Mouse (Mus musculus) forebrain, embryonic 12.5 days (tissue): ENCODE results near the gene Atp6ap1l. TPM values are rescaled to one million over a fixed set of nuclear protein-coding genes. Genes with fewer than 3 reads are reported as not detected.

Experiments
- polyA plus RNA-seq: library from polyadenylated mRNA; unstranded; fragments of >200 nt; fragmentation: Nextera tagmentation; extraction: Ambion mirVana; gene quantifications from 2 replicates; pipeline ENCODE4 v1.2.1, GENCODE M21; 2016

Gene Atp6ap1l
- polyA plus RNA-seq, 1 experiment from 2014 or later: 0.87 TPM

Other genes starting within 250 kb of the Atp6ap1l start
- gene Rps23, start 17.6 kb upstream of the Atp6ap1l start, polyA plus RNA-seq: 198 and 203 TPM in 2 replicates